Mouse (Mus musculus): Measurements from ENCODE around the gene Lrrc7. TPM values are rescaled to one million over a fixed set of nuclear protein-coding genes. Genes with fewer than 3 reads are reported as not detected.

The Lrrc7 gene
- polyA plus RNA-seq, 1 experiment, result not detected

GRCm38 (mm10) chr3:158252576-158252975 is 309.4 kb downstream of the Lrrc7 start:
- H3K4me3 ChIP-seq (ENCODE audit: low read depth, low read length), result no peak overlapping the region
- TF ChIP-seq POLR2A (IDR thresholded peaks at IDR 0.05; ENCODE audit: low read depth, low read length) (no peak), CTCF (IDR thresholded peaks at IDR 0.05; ENCODE audit: extremely low read depth, insufficient read length, insufficient replicate concordance, low read depth, low read length) (no peak)

GRCm38 (mm10) chr3:158247672-158248071 is 314.3 kb downstream of the Lrrc7 start:
- TF ChIP-seq POLR2A (IDR thresholded peaks at IDR 0.05; ENCODE audit: low read depth, low read length), result no peak
- no peak for TF ChIP-seq CTCF (IDR thresholded peaks at IDR 0.05; ENCODE audit: extremely low read depth, insufficient read length, insufficient replicate concordance, low read depth, low read length)
- Histone ChIP-seq H3K36me3 (ENCODE audit: control insufficient read depth, insufficient read depth, low read length) (no peaks in the 10 kb centered on the region), H3K4me1 (ENCODE audit: control insufficient read depth, insufficient read depth, insufficient read length, low read length) (no peaks in the 10 kb centered on the region), H3K27ac (ENCODE audit: insufficient read depth, low read depth, low read length) (no peak overlapping the region), H3K27me3 (ENCODE audit: control insufficient read depth, insufficient read depth, low read length) (no peaks in the 10 kb centered on the region), H3K4me3 (ENCODE audit: low read depth, low read length) (no peak overlapping the region)
- WGBS, result 69% methylated on average over 1 of the region's 1 CpGs

More at GRCm38 (mm10) chr3:158252576-158252975, 309.4 kb downstream of the Lrrc7 start:
- Histone ChIP-seq H3K27me3 (ENCODE audit: control insufficient read depth, insufficient read depth, low read length) (no peaks in the 10 kb centered on the region), H3K36me3 (ENCODE audit: control insufficient read depth, insufficient read depth, low read length) (no peaks in the 10 kb centered on the region), H3K4me1 (ENCODE audit: control insufficient read depth, insufficient read depth, insufficient read length, low read length) (no peaks in the 10 kb centered on the region), H3K27ac (ENCODE audit: insufficient read depth, low read depth, low read length) (no peak overlapping the region)

GRCm38 (mm10) chr3:158210657-158211056 is 351.4 kb downstream of the Lrrc7 start:
- Histone ChIP-seq H3K4me3 (ENCODE audit: low read depth, low read length) (no peak overlapping the region), H3K27ac (ENCODE audit: insufficient read depth, low read depth, low read length) (no peak overlapping the region), H3K36me3 (ENCODE audit: control insufficient read depth, insufficient read depth, low read length) (no peaks in the 10 kb centered on the region), H3K27me3 (ENCODE audit: control insufficient read depth, insufficient read depth, low read length) (no peaks in the 10 kb centered on the region), H3K4me1 (ENCODE audit: control insufficient read depth, insufficient read depth, insufficient read length, low read length) (no peaks in the 10 kb centered on the region)
- WGBS, result 87% methylated on average over 2 of the region's 2 CpGs
- TF ChIP-seq POLR2A (IDR thresholded peaks at IDR 0.05; ENCODE audit: low read depth, low read length) (no peak), CTCF (IDR thresholded peaks at IDR 0.05; ENCODE audit: extremely low read depth, insufficient read length, insufficient replicate concordance, low read depth, low read length) (no peak)

GRCm38 (mm10) chr3:158210026-158210425 is 352.0 kb downstream of the Lrrc7 start:
- WGBS, result 28% methylated on average over 2 of the region's 2 CpGs
- Histone ChIP-seq H3K36me3 (ENCODE audit: control insufficient read depth, insufficient read depth, low read length) (no peaks in the 10 kb centered on the region), H3K4me1 (ENCODE audit: control insufficient read depth, insufficient read depth, insufficient read length, low read length) (no peaks in the 10 kb centered on the region), H3K27ac (ENCODE audit: insufficient read depth, low read depth, low read length) (no peak overlapping the region), H3K27me3 (ENCODE audit: control insufficient read depth, insufficient read depth, low read length) (no peaks in the 10 kb centered on the region), H3K4me3 (ENCODE audit: low read depth, low read length) (no peak overlapping the region)
- TF ChIP-seq CTCF (IDR thresholded peaks at IDR 0.05; ENCODE audit: extremely low read depth, insufficient read length, insufficient replicate concordance, low read depth, low read length) (no peak), POLR2A (IDR thresholded peaks at IDR 0.05; ENCODE audit: low read depth, low read length) (no peak)

- H3K27ac ChIP-seq (ENCODE audit: insufficient read depth, low read depth, low read length), result no peak overlapping the region
Observed at GRCm38 (mm10) chr3:158207840-158208239, 354.2 kb downstream of the Lrrc7 start.

GRCm38 (mm10) chr3:158202776-158203175 is 359.2 kb downstream of the Lrrc7 start:
- WGBS, result 83% methylated on average over 3 of the region's 3 CpGs

More at GRCm38 (mm10) chr3:158207840-158208239, 354.2 kb downstream of the Lrrc7 start:
- Histone ChIP-seq H3K36me3 (ENCODE audit: control insufficient read depth, insufficient read depth, low read length) (no peaks in the 10 kb centered on the region), H3K27me3 (ENCODE audit: control insufficient read depth, insufficient read depth, low read length) (no peaks in the 10 kb centered on the region), H3K4me3 (ENCODE audit: low read depth, low read length) (no peak overlapping the region), H3K4me1 (ENCODE audit: control insufficient read depth, insufficient read depth, insufficient read length, low read length) (no peaks in the 10 kb centered on the region)
- WGBS, result 46% methylated on average over 2 of the region's 2 CpGs
- TF ChIP-seq CTCF (IDR thresholded peaks at IDR 0.05; ENCODE audit: extremely low read depth, insufficient read length, insufficient replicate concordance, low read depth, low read length), result no peak
- no peak for TF ChIP-seq POLR2A (IDR thresholded peaks at IDR 0.05; ENCODE audit: low read depth, low read length)

DNA sequence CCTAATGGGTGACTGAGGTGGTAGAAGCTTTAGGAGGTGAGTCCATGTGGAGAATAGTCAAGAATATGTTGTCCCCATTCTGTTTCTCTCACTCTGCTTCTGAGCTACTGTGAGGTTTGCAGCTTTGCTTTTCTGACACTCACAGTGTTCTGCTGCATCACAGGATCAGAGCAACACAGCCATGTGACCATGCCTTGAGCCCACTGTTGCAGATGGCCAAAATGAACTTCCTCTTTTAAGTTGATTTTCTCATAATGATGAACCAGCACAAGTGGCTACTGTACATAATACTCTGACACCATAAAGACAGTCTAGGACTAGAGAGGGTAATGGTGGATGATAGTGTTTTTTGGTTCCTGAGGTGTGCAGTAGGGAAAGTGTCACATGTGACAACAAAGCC is 366.6 kb downstream of the Lrrc7 start:
- H3K36me3 ChIP-seq (ENCODE audit: control insufficient read depth, insufficient read depth, low read length), result no peaks in the 10 kb centered on the region
- H3K4me1 ChIP-seq (ENCODE audit: control insufficient read depth, insufficient read depth, insufficient read length, low read length), result no peaks in the 10 kb centered on the region
- no peaks in the 10 kb centered on the region for H3K27me3 ChIP-seq (ENCODE audit: control insufficient read depth, insufficient read depth, low read length)
- H3K4me3 ChIP-seq (ENCODE audit: low read depth, low read length), result no peak overlapping the region
- no peak for TF ChIP-seq POLR2A (IDR thresholded peaks at IDR 0.05; ENCODE audit: low read depth, low read length)
- no peak overlapping the region for H3K27ac ChIP-seq (ENCODE audit: insufficient read depth, low read depth, low read length)

More at GRCm38 (mm10) chr3:158202776-158203175, 359.2 kb downstream of the Lrrc7 start:
- Histone ChIP-seq H3K27ac (ENCODE audit: insufficient read depth, low read depth, low read length) (no peak overlapping the region), H3K36me3 (ENCODE audit: control insufficient read depth, insufficient read depth, low read length) (no peaks in the 10 kb centered on the region), H3K27me3 (ENCODE audit: control insufficient read depth, insufficient read depth, low read length) (no peaks in the 10 kb centered on the region), H3K4me1 (ENCODE audit: control insufficient read depth, insufficient read depth, insufficient read length, low read length) (no peaks in the 10 kb centered on the region), H3K4me3 (ENCODE audit: low read depth, low read length) (no peak overlapping the region)
- TF ChIP-seq CTCF (IDR thresholded peaks at IDR 0.05; ENCODE audit: extremely low read depth, insufficient read length, insufficient replicate concordance, low read depth, low read length) (no peak), POLR2A (IDR thresholded peaks at IDR 0.05; ENCODE audit: low read depth, low read length) (no peak)

GRCm38 (mm10) chr3:158193229-158193628 is 368.8 kb downstream of the Lrrc7 start:
- TF ChIP-seq CTCF (IDR thresholded peaks at IDR 0.05; ENCODE audit: extremely low read depth, insufficient read length, insufficient replicate concordance, low read depth, low read length) (no peak), POLR2A (IDR thresholded peaks at IDR 0.05; ENCODE audit: low read depth, low read length) (no peak)
- 45% methylated on average over 1 of the region's 1 CpGs for whole genome bisulfite sequencing
- Histone ChIP-seq H3K27me3 (ENCODE audit: control insufficient read depth, insufficient read depth, low read length) (no peaks in the 10 kb centered on the region), H3K4me3 (ENCODE audit: low read depth, low read length) (no peak overlapping the region), H3K27ac (ENCODE audit: insufficient read depth, low read depth, low read length) (no peak overlapping the region), H3K4me1 (ENCODE audit: control insufficient read depth, insufficient read depth, insufficient read length, low read length) (no peaks in the 10 kb centered on the region), H3K36me3 (ENCODE audit: control insufficient read depth, insufficient read depth, low read length) (no peaks in the 10 kb centered on the region)
